Mouse (Mus musculus) heart, adult 2 months (tissue): Measurements from ENCODE around the gene Myo18b. TPM values are rescaled to one million over a fixed set of nuclear protein-coding genes. Genes with fewer than 3 reads are reported as not detected.

Experiments used
- DNase-seq, 2 experiments: peaks; one replicate each; pipeline ENCODE4 v3.0.0; 2021
- H3K27ac ChIP-seq: fragments of 200-600 bp; 2 replicates; pipeline ENCODE4 v1.8.1; 2022
- H3K27me3 ChIP-seq: fragments of 200-500 bp; 2 replicates; pipeline ENCODE4 v1.6.1; 2012; ENCODE audit warnings: mild to moderate bottlenecking, low read length, inconsistent platforms, mixed read lengths; ENCODE audit not compliant: control insufficient read depth, insufficient read depth
- H3K36me3 ChIP-seq: fragments of 200-500 bp; 2 replicates; pipeline ENCODE4 v1.6.1; 2012; ENCODE audit warnings: low read length, inconsistent platforms; ENCODE audit not compliant: control insufficient read depth, insufficient read depth
- H3K4me1 ChIP-seq: fragments of 200-500 bp; 2 replicates; pipeline ENCODE4 v1.6.1; 2011; ENCODE audit warnings: low read length; ENCODE audit not compliant: control insufficient read depth, insufficient read depth
- H3K4me3 ChIP-seq: fragments of 200-600 bp; 2 replicates; pipeline ENCODE4 v1.8.1; 2022
- H3K79me2 ChIP-seq: fragments of 200-500 bp; replicated peaks from 2 replicates; pipeline ENCODE4 v1.6.1; 2012; ENCODE audit warnings: mild to moderate bottlenecking, inconsistent platforms, low read length, moderate library complexity, mixed read lengths; ENCODE audit not compliant: control insufficient read depth, insufficient read depth
- H3K9ac ChIP-seq: fragments of 200-500 bp; 2 replicates; pipeline ENCODE4 v1.6.1; 2012; ENCODE audit warnings: low read depth, mild to moderate bottlenecking, control low read depth, inconsistent platforms, low read length, mixed read lengths
- CTCF ChIP-seq: fragments of 200-600 bp; IDR thresholded peaks from 2 replicates; pipeline ENCODE4 v1.8.1; 2022; ENCODE audit warnings: antibody characterized with exemption, mild to moderate bottlenecking, moderate library complexity
- EP300 ChIP-seq: fragments of 200-500 bp; IDR thresholded peaks from 2 replicates; pipeline ENCODE4 v1.6.1; 2011; ENCODE audit warnings: low read depth, low read length, control low read depth; ENCODE audit not compliant: insufficient read depth
- POLR2A ChIP-seq: fragments of 200-500 bp; IDR thresholded peaks from 2 replicates; pipeline ENCODE4 v1.6.1; 2011; ENCODE audit warnings: mild to moderate bottlenecking, low read depth, low read length, control low read depth; ENCODE audit not compliant: insufficient read depth
- WGBS: fragments of 180-500 bp; shearing (Covaris S2); methylation state at CpG from one replicate; pipeline ENCODE4 v1.1.7; 2018; 5-methylcytosine and 5-hydroxymethylcytosine counted together
- intact Hi-C: fragments of 180-260 bp; cut with DNase I; formaldehyde crosslinking; loops from one replicate; pipeline ENCODE4 v1.15.1; 2025
- polyA plus RNA-seq: library from polyadenylated mRNA; depleted of rRNA; stranded (reverse); fragments of >200 nt; gene quantifications from 2 replicates; pipeline ENCODE4 v1.2.3, GENCODE M21; 2012
- total RNA-seq, 2 experiments: library from RNA; stranded (reverse); gene quantifications; 2 replicates each; pipeline ENCODE4 v1.2.3; 2021

Gene Myo18b
- total and polyA plus RNA-seq, 3 experiments = 74.3 to 235 (median 198) TPM

GRCm38 (mm10) chr5:112834896-112835295 is 61.3 kb downstream of the Myo18b start:
- TF ChIP-seq CTCF (no peak), EP300 (no peak), POLR2A (no peak)
- intact Hi-C loops = no loop called here
- H3K36me3 ChIP-seq = no peaks in the 10 kb centered on the region
- H3K27ac ChIP-seq = no peak overlapping the region
- no peaks in the 10 kb centered on the region for H3K4me1 ChIP-seq
- no peaks in the 10 kb centered on the region for H3K27me3 ChIP-seq
- no peak overlapping the region for H3K4me3 ChIP-seq
- no peak overlapping the region for H3K9ac ChIP-seq
- no peaks in the 10 kb centered on the region for H3K79me2 ChIP-seq
- no peak for DNase-seq

DNA sequence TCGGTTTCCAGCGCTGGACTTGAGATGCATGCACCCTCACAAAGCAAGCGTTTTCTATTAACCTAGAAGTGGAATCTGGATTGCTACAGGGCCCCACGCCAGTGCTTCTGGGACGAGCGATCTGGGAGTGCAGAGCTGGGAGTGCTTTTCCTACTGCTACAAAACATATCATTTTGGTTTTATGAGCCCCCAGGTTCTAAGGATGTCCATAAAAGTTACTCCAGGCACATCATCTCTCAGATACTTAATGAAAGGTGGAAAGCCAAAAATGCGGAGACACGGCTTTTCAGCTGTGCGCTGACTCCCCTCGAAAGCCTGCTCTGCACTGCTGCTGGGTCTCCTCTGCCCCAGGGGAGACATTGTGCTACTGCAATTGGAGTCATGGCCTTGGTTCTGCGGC is 62.3 kb downstream of the Myo18b start:
- DNase-seq = no peak
- Histone ChIP-seq H3K9ac (no peak overlapping the region), H3K4me1 (no peaks in the 10 kb centered on the region), H3K79me2 (no peaks in the 10 kb centered on the region), H3K36me3 (no peaks in the 10 kb centered on the region), H3K27ac (no peak overlapping the region), H3K4me3 (no peak overlapping the region), H3K27me3 (no peaks in the 10 kb centered on the region)
- intact Hi-C loops = no loop called here
- WGBS = 84% methylated on average over 11 of the region's 11 CpGs
- TF ChIP-seq POLR2A (no peak), EP300 (no peak), CTCF (no peak)

- Histone ChIP-seq H3K36me3 (no peaks in the 10 kb centered on the region), H3K4me3 (no peak overlapping the region), H3K9ac (no peak overlapping the region), H3K27me3 (no peaks in the 10 kb centered on the region), H3K4me1 (no peaks in the 10 kb centered on the region), H3K27ac (no peak overlapping the region), H3K79me2 (no peaks in the 10 kb centered on the region)
- TF ChIP-seq EP300 (no peak), POLR2A (no peak), CTCF (no peak)
- WGBS = 67% methylated on average over 12 of the region's 12 CpGs
- intact Hi-C loops = no loop called here
- no peak for DNase-seq
These were observed 70.9 kb downstream of the Myo18b start for GRCm38 (mm10) chr5:112825091-112825794.

- DNase-seq = no peak
- Histone ChIP-seq H3K4me1 (no peaks in the 10 kb centered on the region), H3K4me3 (no peak overlapping the region), H3K79me2 (no peaks in the 10 kb centered on the region), H3K27me3 (no peaks in the 10 kb centered on the region), H3K9ac (no peak overlapping the region), H3K36me3 (no peaks in the 10 kb centered on the region), H3K27ac (no peak overlapping the region)
- no peak for TF ChIP-seq CTCF
- no peak for TF ChIP-seq EP300
- TF ChIP-seq POLR2A = no peak
- 44% methylated on average over 13 of the region's 13 CpGs for WGBS
- intact Hi-C loops = no loop called here
These were observed 71.8 kb downstream of the Myo18b start for GRCm38 (mm10) chr5:112824376-112824775.

DNA sequence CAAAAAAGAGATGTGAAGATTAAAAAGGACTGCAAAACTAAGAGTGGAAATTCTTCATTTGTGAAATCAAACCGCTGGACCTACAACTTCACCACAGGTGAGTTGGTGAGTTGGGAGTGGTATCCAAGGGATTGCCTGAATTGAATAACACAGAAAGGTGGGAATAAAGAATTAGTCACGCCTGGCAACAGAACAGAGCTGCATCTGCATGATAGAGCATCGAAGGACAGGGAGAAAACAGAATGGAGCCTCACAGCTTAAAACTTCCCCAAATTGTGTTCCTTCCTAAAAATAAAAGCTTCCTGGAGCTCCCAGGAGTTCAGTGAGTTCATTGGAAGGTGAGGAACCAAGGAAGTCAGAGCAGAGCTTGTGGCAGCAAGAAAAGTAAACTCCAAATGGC is 73.7 kb downstream of the Myo18b start:
- intact Hi-C loops = no loop called here
- no peaks in the 10 kb centered on the region for H3K27me3 ChIP-seq
- WGBS = 68% methylated on average over 3 of the region's 3 CpGs
- H3K9ac ChIP-seq = no peak overlapping the region
- TF ChIP-seq CTCF (no peak), EP300 (no peak), POLR2A (no peak)
- no peak for DNase-seq
- H3K79me2 ChIP-seq = no peaks in the 10 kb centered on the region
- no peaks in the 10 kb centered on the region for H3K4me1 ChIP-seq
- no peak overlapping the region for H3K4me3 ChIP-seq
- H3K36me3 ChIP-seq = no peaks in the 10 kb centered on the region
- no peak overlapping the region for H3K27ac ChIP-seq

GRCm38 (mm10) chr5:112815051-112815450 is 81.1 kb downstream of the Myo18b start:
- Histone ChIP-seq H3K36me3 (no peaks in the 10 kb centered on the region), H3K9ac (no peak overlapping the region), H3K79me2 (no peaks in the 10 kb centered on the region), H3K4me3 (no peak overlapping the region), H3K4me1 (no peaks in the 10 kb centered on the region), H3K27me3 (no peaks in the 10 kb centered on the region), H3K27ac (no peak overlapping the region)
- TF ChIP-seq CTCF (no peak), POLR2A (no peak), EP300 (no peak)
- DNase-seq = peak in 1 of 2 experiments; percentile 40
- intact Hi-C loops = no loop called here
- WGBS = 54% methylated on average over 7 of the region's 7 CpGs
